Mouse (Mus musculus) forebrain, postnatal 0 days (tissue): ENCODE measurements around the gene Telo2. TPM values are rescaled to one million over a fixed set of nuclear protein-coding genes. Genes with fewer than 3 reads are reported as not detected.
A peak's percentile ranks its signal among the peaks of the same experiment; 100 is the strongest.

Source experiments
- ATAC-seq: fragments of 200-750 bp; cut with Nextera tagmentation; 2 replicates; pipeline ENCODE4 v1.8.0; 2017; ENCODE audit warnings: mild to moderate bottlenecking, moderate library complexity
- DNase-seq: peaks from one replicate; pipeline ENCODE4 v3.0.0-alpha.2; 2015
- H3K27ac ChIP-seq: fragments of 300-500 bp; sonication (generic); 2 replicates; pipeline ENCODE4 v1.5.1; 2014; ENCODE audit warnings: low read depth, mild to moderate bottlenecking, antibody characterized with exemption, low read length, moderate library complexity, mixed read lengths
- H3K27me3 ChIP-seq: fragments of 300-500 bp; sonication (generic); 2 replicates; pipeline ENCODE4 v1.6.1; 2014; ENCODE audit warnings: mild to moderate bottlenecking, low read length, mixed read lengths; ENCODE audit not compliant: insufficient read depth
- H3K36me3 ChIP-seq: fragments of 300-500 bp; sonication (generic); 2 replicates; pipeline ENCODE4 v1.6.1; 2014; ENCODE audit warnings: mild to moderate bottlenecking, moderate library complexity; ENCODE audit not compliant: insufficient read depth
- H3K4me1 ChIP-seq: fragments of 300-500 bp; sonication (generic); 2 replicates; pipeline ENCODE4 v1.6.1; 2014; ENCODE audit warnings: antibody characterized with exemption; ENCODE audit not compliant: insufficient read depth
- H3K4me2 ChIP-seq: fragments of 300-500 bp; sonication (generic); 2 replicates; pipeline ENCODE4 v1.6.1; 2014; ENCODE audit warnings: low read depth, mild to moderate bottlenecking, moderate library complexity
- H3K4me3 ChIP-seq: fragments of 300-500 bp; sonication (generic); 2 replicates; pipeline ENCODE4 v1.5.1; 2014; ENCODE audit warnings: low read depth, low read length, mixed read lengths
- H3K9ac ChIP-seq: fragments of 300-500 bp; sonication (generic); 2 replicates; pipeline ENCODE4 v1.6.1; 2014; ENCODE audit warnings: mild to moderate bottlenecking
- H3K9me3 ChIP-seq: fragments of 300-500 bp; sonication (generic); 2 replicates; pipeline ENCODE4 v1.6.1; 2016; ENCODE audit warnings: low read length
- CTCF ChIP-seq: sonication (generic); IDR thresholded peaks from 2 replicates; pipeline ENCODE4 v1.5.1; 2016; ENCODE audit warnings: antibody characterized with exemption, control low read depth, low read depth
- WGBS: fragments of 180-500 bp; shearing (Covaris S2); extraction: QIAGEN DNeasy Blood & Tissue Kit; methylation state at CpG from one replicate; pipeline ENCODE4 v1.1.7; 2014; 5-methylcytosine and 5-hydroxymethylcytosine counted together
- polyA plus RNA-seq: library from polyadenylated mRNA; unstranded; fragments of >200 nt; fragmentation: Nextera tagmentation; extraction: Ambion mirVana; gene quantifications from 2 replicates; pipeline ENCODE4 v1.2.1, GENCODE M21; 2015
- total RNA-seq: library from RNA; depleted of rRNA; stranded (reverse); fragments of >200 nt; gene quantifications from 2 replicates; pipeline ENCODE4 v1.2.3, GENCODE M21; 2014

Telo2 gene
- total and polyA plus RNA-seq, 2 experiments from 2014 or later: 35.6 to 92.2 TPM

- no peak overlapping the region for H3K4me3 ChIP-seq
- WGBS: 28% methylated on average over 4 of the region's 4 CpGs
- H3K4me1 ChIP-seq: peaks cover 10% of the 10 kb centered on the region; the same call in 1 of the 2 replicates
- no peaks in the 10 kb centered on the region for H3K36me3 ChIP-seq
- H3K9me3 ChIP-seq: no peaks in the 10 kb centered on the region
- no peaks in the 10 kb centered on the region for H3K27me3 ChIP-seq
- H3K4me2 ChIP-seq: no peak overlapping the region
- peak; percentile 50 for TF ChIP-seq CTCF
- H3K27ac ChIP-seq: no peak overlapping the region
- DNase-seq: no peak
- H3K9ac ChIP-seq: no peak overlapping the region
- ATAC-seq: no peak
These were observed 1.5 kb upstream of the Telo2 start for GRCm38 (mm10) chr17:25117263-25117662.

DNA sequence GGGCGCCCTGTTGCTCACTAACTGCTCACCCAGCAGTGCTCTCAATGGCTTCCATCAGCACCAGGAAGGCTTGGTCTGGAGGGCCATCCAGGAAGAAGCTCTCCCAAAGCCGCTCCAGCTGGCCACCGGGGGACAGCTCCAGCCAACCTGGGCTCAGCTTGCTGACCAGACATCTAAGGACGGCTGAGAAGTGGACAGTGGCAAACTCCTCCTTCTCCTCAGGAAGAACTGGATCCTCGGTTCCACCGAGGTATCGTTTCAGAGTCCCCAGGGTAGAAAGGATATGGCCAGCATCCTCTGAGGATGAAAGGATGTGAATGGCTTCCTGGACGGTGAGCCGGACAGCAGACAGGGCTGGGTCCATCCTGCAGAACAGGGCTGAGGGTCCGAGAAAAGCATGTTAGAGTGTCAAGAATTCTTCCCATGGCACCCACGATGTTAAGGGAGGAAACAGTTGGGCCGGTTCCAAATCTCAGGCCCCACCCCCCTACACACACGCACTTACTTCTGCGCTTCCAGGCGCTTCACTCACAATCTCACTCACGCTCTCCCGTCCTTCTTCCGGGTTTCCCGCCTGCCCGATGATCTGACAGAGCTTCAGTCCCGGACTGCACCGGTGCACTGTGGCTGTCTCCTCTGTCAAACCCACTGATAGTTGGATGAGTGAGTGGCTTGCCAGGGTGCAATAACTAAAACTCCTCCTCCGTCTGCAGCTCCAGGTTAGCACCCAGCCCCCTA, 690 bp downstream of the Telo2 start:
- 12% methylated on average over 23 of the region's 23 CpGs for WGBS
- ATAC-seq: peak; percentile 32
- peak overlapping the region; percentile 62 for H3K9ac ChIP-seq

DNA sequence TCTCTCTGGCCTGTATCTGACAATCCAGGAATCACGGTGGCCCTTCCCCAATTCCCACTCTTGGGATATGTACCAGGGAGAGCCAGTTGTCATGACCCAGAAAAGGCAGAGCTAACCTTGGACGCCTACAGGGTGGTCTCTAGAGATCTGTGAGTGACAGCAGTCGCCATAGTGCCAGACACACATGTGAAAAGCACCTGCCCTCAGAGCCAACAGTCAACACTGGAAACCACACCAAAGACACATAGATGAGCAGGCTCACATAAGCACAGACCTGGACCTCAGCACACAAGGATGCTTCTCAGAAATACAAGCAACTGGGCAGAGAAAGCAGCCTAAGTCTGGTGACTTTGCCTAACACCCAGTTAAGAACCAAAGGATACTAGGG, 3.4 kb downstream of the Telo2 start:
- 79% methylated on average over 3 of the region's 3 CpGs for WGBS
- no peak for DNase-seq
- H3K4me2 ChIP-seq: peak overlapping the region; percentile 17; the same call in 1 of the 2 replicates
- no peak for TF ChIP-seq CTCF
- peaks cover 29% of the 10 kb centered on the region for H3K36me3 ChIP-seq
- no peaks in the 10 kb centered on the region for H3K27me3 ChIP-seq
- no peak for ATAC-seq
- H3K9me3 ChIP-seq: no peaks in the 10 kb centered on the region
- peak overlapping the region; percentile 72 for H3K27ac ChIP-seq
- peaks cover 10% of the 10 kb centered on the region; the same call in 1 of the 2 replicates for H3K4me1 ChIP-seq
- H3K4me3 ChIP-seq: no peak overlapping the region
- no peak overlapping the region for H3K9ac ChIP-seq

More for the DNA sequence above, 690 bp downstream of the Telo2 start:
- peak; percentile 72 for DNase-seq
- Histone ChIP-seq H3K9me3 (no peaks in the 10 kb centered on the region), H3K4me3 (peak overlapping the region; percentile 71), H3K4me1 (peaks cover 10% of the 10 kb centered on the region; the same call in 1 of the 2 replicates), H3K4me2 (peak overlapping the region; percentile 96), H3K27me3 (no peaks in the 10 kb centered on the region), H3K27ac (peak overlapping the region; percentile 84), H3K36me3 (peaks cover 10% of the 10 kb centered on the region)
- TF ChIP-seq CTCF: no peak

GRCm38 (mm10) chr17:25111739-25112422, 3.9 kb downstream of the Telo2 start:
- peak; percentile 75 for ATAC-seq
- 68% methylated on average over 8 of the region's 8 CpGs for WGBS
- Histone ChIP-seq H3K4me3 (no peak overlapping the region), H3K27me3 (no peaks in the 10 kb centered on the region), H3K4me1 (peaks cover 10% of the 10 kb centered on the region; the same call in 1 of the 2 replicates), H3K9me3 (no peaks in the 10 kb centered on the region), H3K27ac (peak overlapping the region; percentile 72), H3K4me2 (peak overlapping the region; percentile 17; the same call in 1 of the 2 replicates), H3K36me3 (peaks cover 35% of the 10 kb centered on the region), H3K9ac (no peak overlapping the region)
- no peak for TF ChIP-seq CTCF
- DNase-seq: peak; percentile 79

DNA sequence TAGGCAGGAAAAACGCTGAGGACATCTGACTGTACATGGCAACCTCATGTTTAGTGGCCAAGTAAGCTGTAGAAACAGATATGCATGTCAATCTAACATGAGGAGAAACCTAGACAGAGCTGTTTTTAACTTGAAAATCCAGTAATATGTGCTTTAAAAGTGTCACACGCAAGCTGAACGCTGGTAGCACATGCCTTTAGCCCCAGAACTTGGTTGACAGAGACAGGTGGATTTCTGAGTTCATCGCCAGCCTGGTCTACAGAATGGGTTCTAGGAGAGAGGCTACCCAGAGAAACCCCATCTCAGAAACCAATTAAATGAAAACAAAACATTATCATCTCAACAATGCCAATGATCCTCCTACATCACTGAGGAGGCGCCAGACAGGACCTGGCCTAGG, 4.5 kb downstream of the Telo2 start:
- no peak for TF ChIP-seq CTCF
- peaks cover 40% of the 10 kb centered on the region for H3K36me3 ChIP-seq
- no peak for ATAC-seq

DNA sequence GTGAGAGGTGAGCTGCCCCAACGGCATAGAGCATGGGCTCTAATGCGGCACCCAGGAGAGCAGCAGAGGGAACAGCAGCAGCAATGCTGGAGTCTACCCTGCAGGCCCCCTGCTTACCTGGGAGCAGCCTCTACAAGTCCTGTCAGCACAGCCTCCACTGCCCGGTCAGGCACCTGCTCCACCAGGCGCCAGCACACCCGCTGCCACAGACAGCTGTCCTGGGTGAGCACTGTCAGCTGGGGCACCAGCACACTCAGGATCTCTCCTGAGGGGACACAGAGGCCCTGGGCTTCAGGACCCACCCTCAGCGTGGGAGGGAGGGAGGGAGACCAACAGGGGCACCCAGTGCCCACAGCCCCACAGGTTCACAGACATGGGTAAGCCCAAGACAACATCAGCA, 5.2 kb downstream of the Telo2 start:
- H3K36me3 ChIP-seq: peaks cover 47% of the 10 kb centered on the region
- H3K4me1 ChIP-seq: peaks cover 7% of the 10 kb centered on the region; the same call in 1 of the 2 replicates
- H3K9ac ChIP-seq: no peak overlapping the region
- H3K27ac ChIP-seq: no peak overlapping the region
- WGBS: 96% methylated on average over 6 of the region's 6 CpGs
- no peak for TF ChIP-seq CTCF
- no peak overlapping the region for H3K4me2 ChIP-seq
- no peak overlapping the region for H3K4me3 ChIP-seq
- H3K9me3 ChIP-seq: no peaks in the 10 kb centered on the region
- no peak for ATAC-seq
- H3K27me3 ChIP-seq: no peaks in the 10 kb centered on the region
- no peak for DNase-seq

More for the DNA sequence above, 4.5 kb downstream of the Telo2 start:
- H3K4me3 ChIP-seq: no peak overlapping the region
- no peaks in the 10 kb centered on the region for H3K9me3 ChIP-seq
- no peak overlapping the region for H3K27ac ChIP-seq
- 86% methylated on average over 5 of the region's 5 CpGs for WGBS
- no peak for DNase-seq
- H3K4me1 ChIP-seq: peaks cover 8% of the 10 kb centered on the region; the same call in 1 of the 2 replicates
- no peak overlapping the region for H3K9ac ChIP-seq
- H3K27me3 ChIP-seq: no peaks in the 10 kb centered on the region
- no peak overlapping the region for H3K4me2 ChIP-seq

DNA sequence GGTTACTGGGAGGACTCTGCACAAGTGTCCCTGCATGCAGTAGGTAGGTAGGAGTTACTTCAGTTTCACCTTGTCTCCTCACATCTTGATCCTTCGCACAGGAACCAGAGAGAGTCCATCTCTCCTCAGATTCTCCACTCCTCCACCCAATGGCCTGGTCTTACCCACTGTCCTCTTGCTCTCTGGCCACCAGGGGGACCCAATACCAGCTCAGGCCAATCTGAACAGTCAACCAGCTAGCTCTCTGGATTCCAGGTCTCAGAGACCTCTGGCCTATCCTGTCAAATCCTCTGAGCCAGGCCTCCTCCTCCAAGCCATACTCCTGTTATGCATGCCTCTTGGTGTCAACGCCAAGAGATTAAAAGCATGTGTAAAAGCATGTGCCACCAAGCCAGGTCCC, 6.2 kb downstream of the Telo2 start:
- H3K27me3 ChIP-seq: no peaks in the 10 kb centered on the region
- DNase-seq (no peak), ATAC-seq (no peak)
- no peak overlapping the region for H3K27ac ChIP-seq
- no peaks in the 10 kb centered on the region for H3K9me3 ChIP-seq
- H3K36me3 ChIP-seq: peaks cover 57% of the 10 kb centered on the region
- peak; percentile 61 for TF ChIP-seq CTCF
- H3K4me1 ChIP-seq: peaks cover 1% of the 10 kb centered on the region; the same call in 1 of the 2 replicates
- no peak overlapping the region for H3K4me2 ChIP-seq
- H3K9ac ChIP-seq: no peak overlapping the region
- H3K4me3 ChIP-seq: no peak overlapping the region
- 82% methylated on average over 2 of the region's 2 CpGs for WGBS
